Mouse (Mus musculus): ENCODE data around the gene Epha3. TPM values are rescaled to one million over a fixed set of nuclear protein-coding genes. Genes with fewer than 3 reads are reported as not detected.

Gene Epha3
- polyA plus RNA-seq, 1 experiment from 2014 or later = 7.8 TPM

DNA sequence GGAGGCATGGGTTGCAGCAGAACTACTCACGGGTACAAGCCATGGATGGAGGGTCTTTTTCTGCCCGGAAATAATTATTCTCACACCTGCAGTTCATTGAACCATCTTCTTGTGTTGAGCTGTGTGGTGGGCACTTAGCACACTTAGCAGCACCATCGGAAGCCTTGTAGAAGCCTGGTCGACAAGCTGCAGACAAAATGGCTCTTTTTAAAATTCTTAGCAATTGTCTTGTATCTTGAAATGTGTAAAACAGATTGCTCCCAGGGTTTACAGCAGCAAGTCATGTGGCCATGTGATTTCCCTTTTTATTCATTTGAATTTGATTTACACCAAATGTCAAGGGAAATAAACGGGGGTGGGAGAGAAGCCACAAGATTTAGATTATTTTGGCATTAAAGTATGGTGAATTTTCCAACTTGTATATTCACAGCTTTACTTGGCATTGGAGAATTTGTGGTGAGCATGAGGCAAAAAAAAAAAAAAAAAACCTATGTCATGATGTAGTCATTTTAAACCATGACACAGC is 210.5 kb downstream of the Epha3 start:
- Histone ChIP-seq H3K4me1 (replicated peaks) (no peaks in the 10 kb centered on the region; the same call in 1 of the 2 replicates), H3K36me3 (no peaks in the 10 kb centered on the region), H3K9me3 (replicated peaks) (no peaks in the 10 kb centered on the region), H3K27ac (no peak overlapping the region), H3K9ac (no peak overlapping the region), H3K4me3 (no peak overlapping the region), H3K27me3 (no peaks in the 10 kb centered on the region), H3K4me2 (no peak overlapping the region)
- 82% methylated on average over 5 of the region's 5 CpGs for WGBS
- ATAC-seq (replicated peaks; ENCODE audit: insufficient number of reproducible peaks, insufficient read depth, low FRiP score, low read depth) = no peak

DNA sequence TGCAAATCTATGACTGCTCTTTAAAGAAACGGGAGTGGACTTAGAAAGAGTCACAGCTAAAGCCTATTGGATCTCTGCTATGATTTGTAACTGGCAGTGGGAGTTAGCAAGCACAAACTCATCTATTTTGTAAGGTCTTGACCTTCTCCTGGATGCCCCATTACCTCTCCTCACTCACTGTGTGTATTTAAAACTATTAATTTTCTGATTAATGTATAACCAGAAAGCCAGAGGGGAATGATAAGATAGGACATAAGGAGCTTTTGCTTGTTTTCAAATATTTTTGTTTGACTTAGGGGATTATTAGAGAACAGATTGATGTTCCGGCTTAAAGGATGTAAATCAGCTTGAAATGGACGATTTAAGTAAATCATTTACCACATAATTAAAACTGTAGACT is 213.2 kb downstream of the Epha3 start:
- no peak for ATAC-seq (replicated peaks; ENCODE audit: insufficient number of reproducible peaks, insufficient read depth, low FRiP score, low read depth)
- Histone ChIP-seq H3K27me3 (no peaks in the 10 kb centered on the region), H3K4me1 (replicated peaks) (no peaks in the 10 kb centered on the region), H3K4me2 (no peak overlapping the region), H3K27ac (no peak overlapping the region), H3K4me3 (no peak overlapping the region), H3K9ac (no peak overlapping the region), H3K36me3 (no peaks in the 10 kb centered on the region), H3K9me3 (replicated peaks) (no peaks in the 10 kb centered on the region)
- WGBS = 80% methylated on average over 3 of the region's 3 CpGs

DNA sequence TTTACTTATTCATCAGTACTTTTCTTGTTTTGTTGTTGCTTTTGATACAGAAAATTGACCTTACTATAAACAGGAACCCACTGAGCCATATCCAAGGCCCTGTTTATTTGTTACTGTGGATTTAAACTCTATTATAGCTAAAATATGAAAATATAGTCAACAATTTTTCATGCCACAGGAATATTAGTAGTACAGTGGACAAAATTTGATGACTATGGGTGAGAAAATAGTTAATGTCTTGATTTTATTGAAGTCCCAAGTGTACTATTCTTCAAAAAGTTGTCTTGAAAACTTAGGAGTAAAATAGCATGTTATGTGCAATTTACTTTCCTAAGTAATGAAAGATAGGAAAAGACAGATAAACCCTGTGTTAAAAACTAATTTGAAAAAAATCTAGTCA is 217.4 kb downstream of the Epha3 start:
- H3K9ac ChIP-seq = no peak overlapping the region
- H3K4me3 ChIP-seq = no peak overlapping the region
- no peaks in the 10 kb centered on the region for H3K36me3 ChIP-seq
- ATAC-seq (replicated peaks; ENCODE audit: insufficient number of reproducible peaks, insufficient read depth, low FRiP score, low read depth) = no peak
- 0 out of 2 replicates have a peak, but pooled peaks cover 1% of the 10 kb centered on the region for H3K4me1 ChIP-seq (replicated peaks)
- H3K27ac ChIP-seq = no peak overlapping the region
- no peaks in the 10 kb centered on the region for H3K27me3 ChIP-seq
- H3K9me3 ChIP-seq (replicated peaks) = no peaks in the 10 kb centered on the region
- H3K4me2 ChIP-seq = no peak overlapping the region

DNA sequence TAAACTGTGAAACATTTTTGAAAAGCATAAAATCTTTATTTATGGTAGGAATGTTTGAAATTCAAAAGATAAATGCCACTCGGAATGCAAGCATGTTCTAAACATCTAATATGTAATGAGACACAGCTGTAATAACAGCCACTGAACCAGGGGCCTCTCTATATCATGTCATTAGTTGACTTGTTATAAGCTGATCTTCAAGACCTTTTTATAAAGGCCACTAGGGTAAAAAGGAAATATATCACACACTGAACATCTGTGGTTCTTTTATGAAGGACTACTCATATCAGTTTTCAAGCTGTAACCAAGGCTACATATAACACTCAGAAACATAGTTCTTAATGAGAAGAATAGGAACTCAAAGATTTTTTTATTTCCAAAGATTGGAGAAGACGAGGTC is 221.3 kb downstream of the Epha3 start:
- Histone ChIP-seq H3K36me3 (no peaks in the 10 kb centered on the region), H3K9ac (no peak overlapping the region), H3K4me1 (replicated peaks) (peaks cover 11% of the 10 kb centered on the region; the same call in 1 of the 2 replicates), H3K9me3 (replicated peaks) (no peaks in the 10 kb centered on the region), H3K4me2 (no peak overlapping the region), H3K27ac (no peak overlapping the region), H3K27me3 (no peaks in the 10 kb centered on the region), H3K4me3 (no peak overlapping the region)
- ATAC-seq (replicated peaks; ENCODE audit: insufficient number of reproducible peaks, insufficient read depth, low FRiP score, low read depth) = no peak
- 64% methylated on average over 2 of the region's 2 CpGs for WGBS

DNA sequence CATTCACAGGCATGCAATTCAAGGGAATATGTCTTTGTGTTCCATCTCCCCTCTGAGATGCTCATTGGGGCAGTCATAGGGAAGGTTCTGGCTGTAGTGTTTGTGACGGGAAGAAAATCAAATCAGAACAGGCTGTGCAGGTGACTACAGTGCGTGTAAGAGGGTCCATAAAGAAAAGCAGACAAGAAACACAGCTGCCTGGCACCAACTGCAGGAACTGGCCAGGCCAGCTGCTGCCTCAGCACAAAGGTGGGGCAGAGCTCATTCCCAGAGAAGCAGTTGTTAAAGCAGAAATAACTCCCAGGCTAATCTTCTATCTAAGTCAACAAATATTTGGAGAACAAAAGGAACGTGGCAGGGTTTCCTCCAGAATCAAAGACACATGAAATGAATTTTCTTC is 222.4 kb downstream of the Epha3 start:
- WGBS = 53% methylated on average over 3 of the region's 3 CpGs
- Histone ChIP-seq H3K27ac (no peak overlapping the region), H3K4me2 (no peak overlapping the region), H3K36me3 (no peaks in the 10 kb centered on the region), H3K9me3 (replicated peaks) (no peaks in the 10 kb centered on the region), H3K9ac (no peak overlapping the region), H3K27me3 (no peaks in the 10 kb centered on the region), H3K4me1 (replicated peaks) (peaks cover 11% of the 10 kb centered on the region; the same call in 1 of the 2 replicates), H3K4me3 (no peak overlapping the region)
- no peak for ATAC-seq (replicated peaks; ENCODE audit: insufficient number of reproducible peaks, insufficient read depth, low FRiP score, low read depth)

DNA sequence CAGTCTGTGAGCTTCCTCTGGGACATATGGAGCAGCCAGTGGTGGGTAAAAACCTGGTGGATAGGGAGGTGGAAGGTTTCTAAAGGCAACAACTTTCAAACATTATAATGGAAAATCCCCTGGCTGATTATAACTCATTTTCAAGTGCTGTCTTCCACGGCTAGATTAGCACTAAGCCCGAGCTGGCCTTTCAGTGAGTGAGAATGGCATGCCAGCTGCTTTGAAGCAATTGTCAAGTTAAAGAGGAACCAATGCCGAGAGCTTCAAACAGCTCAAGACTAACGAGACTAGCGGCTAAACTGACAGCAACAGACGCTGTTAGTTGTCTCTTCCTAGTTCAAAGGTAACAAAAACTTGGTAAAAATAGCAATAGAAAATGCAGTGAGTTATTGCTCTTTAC is 225.3 kb downstream of the Epha3 start:
- H3K27ac ChIP-seq = no peak overlapping the region
- no peak overlapping the region for H3K4me2 ChIP-seq
- ATAC-seq (replicated peaks; ENCODE audit: insufficient number of reproducible peaks, insufficient read depth, low FRiP score, low read depth) = no peak
- 27% methylated on average over 6 of the region's 6 CpGs for WGBS
- H3K9ac ChIP-seq = no peak overlapping the region
- peaks cover 11% of the 10 kb centered on the region; the same call in 1 of the 2 replicates for H3K4me1 ChIP-seq (replicated peaks)
- no peak overlapping the region for H3K4me3 ChIP-seq
- no peaks in the 10 kb centered on the region for H3K36me3 ChIP-seq
- no peaks in the 10 kb centered on the region for H3K9me3 ChIP-seq (replicated peaks)
- H3K27me3 ChIP-seq = no peaks in the 10 kb centered on the region

DNA sequence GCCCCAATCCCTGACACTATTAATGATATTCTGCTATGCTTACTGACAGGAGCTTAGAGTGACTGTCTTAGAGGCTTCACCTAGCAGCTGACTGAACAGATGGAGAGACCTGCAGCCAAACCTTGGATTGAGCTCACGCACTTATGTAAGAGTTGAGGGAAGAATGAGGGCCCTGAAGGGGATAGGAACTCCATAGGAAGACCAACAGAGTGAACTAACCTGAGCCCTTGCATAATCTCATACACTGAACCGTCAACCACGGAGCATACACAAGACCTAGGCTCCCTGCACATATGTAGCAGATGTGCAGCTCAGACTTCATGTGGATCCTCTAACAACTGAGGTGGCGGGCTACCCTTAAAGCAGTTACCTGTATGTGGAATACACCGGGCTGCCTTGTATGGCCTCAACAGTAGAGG is 230.2 kb downstream of the Epha3 start:
- no peak for ATAC-seq (replicated peaks; ENCODE audit: insufficient number of reproducible peaks, insufficient read depth, low FRiP score, low read depth)
- Histone ChIP-seq H3K36me3 (no peaks in the 10 kb centered on the region), H3K4me2 (no peak overlapping the region), H3K27ac (no peak overlapping the region), H3K9ac (no peak overlapping the region), H3K27me3 (no peaks in the 10 kb centered on the region), H3K4me3 (no peak overlapping the region), H3K9me3 (replicated peaks) (no peaks in the 10 kb centered on the region), H3K4me1 (replicated peaks) (peaks cover 5% of the 10 kb centered on the region; the same call in 1 of the 2 replicates)
- 90% methylated on average over 5 of the region's 5 CpGs for WGBS

DNA sequence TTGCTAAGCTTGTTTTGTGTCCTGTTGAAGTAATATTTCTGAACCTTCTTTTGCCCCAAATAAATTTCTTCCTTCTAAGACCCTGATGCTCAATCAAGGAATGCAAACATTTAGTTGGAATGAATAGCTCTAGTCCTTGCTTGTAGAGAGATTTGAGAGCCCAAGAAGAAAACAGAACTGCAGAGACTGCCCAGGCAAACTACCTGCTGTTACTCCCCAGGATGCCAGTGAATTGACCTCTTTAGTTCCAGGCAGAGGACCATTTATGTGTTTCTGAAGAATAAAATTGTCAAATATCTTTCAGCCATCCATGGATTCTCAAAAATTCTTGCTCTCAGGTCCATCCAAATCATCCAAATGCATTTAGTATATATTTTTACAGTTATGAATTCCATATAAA is 238.7 kb downstream of the Epha3 start:
- no peak overlapping the region for H3K4me3 ChIP-seq
- no peaks in the 10 kb centered on the region for H3K27me3 ChIP-seq
- H3K36me3 ChIP-seq = no peaks in the 10 kb centered on the region
- H3K9ac ChIP-seq = no peak overlapping the region
- ATAC-seq (replicated peaks; ENCODE audit: insufficient number of reproducible peaks, insufficient read depth, low FRiP score, low read depth) = no peak
- peaks cover 5% of the 10 kb centered on the region; the same call in 1 of the 2 replicates for H3K4me1 ChIP-seq (replicated peaks)
- no peaks in the 10 kb centered on the region for H3K9me3 ChIP-seq (replicated peaks)
- no peak overlapping the region for H3K4me2 ChIP-seq
- H3K27ac ChIP-seq = no peak overlapping the region

DNA sequence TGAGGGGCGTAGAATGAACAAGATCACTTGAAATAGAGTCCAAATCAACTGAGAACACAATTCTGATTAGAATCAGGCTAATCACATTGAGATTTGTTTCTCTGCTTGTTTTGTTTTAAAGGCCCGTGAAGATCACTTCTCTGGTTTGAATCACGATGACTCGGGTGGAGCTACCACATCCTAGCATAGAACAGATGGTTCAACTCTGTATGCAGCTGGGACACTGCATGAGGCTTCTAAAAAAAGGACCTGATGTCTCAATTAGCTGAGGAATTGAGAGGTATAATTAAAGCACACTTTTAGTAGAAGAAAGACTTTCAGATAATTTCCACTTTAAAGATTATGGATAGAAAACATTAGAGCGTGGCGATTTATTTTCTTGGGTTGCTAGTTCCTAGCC is 242.1 kb downstream of the Epha3 start:
- H3K36me3 ChIP-seq = no peaks in the 10 kb centered on the region
- no peak overlapping the region for H3K9ac ChIP-seq
- WGBS = 82% methylated on average over 6 of the region's 6 CpGs
- H3K4me2 ChIP-seq = no peak overlapping the region
- no peaks in the 10 kb centered on the region for H3K27me3 ChIP-seq
- H3K4me3 ChIP-seq = no peak overlapping the region
- no peak for ATAC-seq (replicated peaks; ENCODE audit: insufficient number of reproducible peaks, insufficient read depth, low FRiP score, low read depth)
- no peak overlapping the region for H3K27ac ChIP-seq
- H3K9me3 ChIP-seq (replicated peaks) = no peaks in the 10 kb centered on the region
- no peaks in the 10 kb centered on the region for H3K4me1 ChIP-seq (replicated peaks)

DNA sequence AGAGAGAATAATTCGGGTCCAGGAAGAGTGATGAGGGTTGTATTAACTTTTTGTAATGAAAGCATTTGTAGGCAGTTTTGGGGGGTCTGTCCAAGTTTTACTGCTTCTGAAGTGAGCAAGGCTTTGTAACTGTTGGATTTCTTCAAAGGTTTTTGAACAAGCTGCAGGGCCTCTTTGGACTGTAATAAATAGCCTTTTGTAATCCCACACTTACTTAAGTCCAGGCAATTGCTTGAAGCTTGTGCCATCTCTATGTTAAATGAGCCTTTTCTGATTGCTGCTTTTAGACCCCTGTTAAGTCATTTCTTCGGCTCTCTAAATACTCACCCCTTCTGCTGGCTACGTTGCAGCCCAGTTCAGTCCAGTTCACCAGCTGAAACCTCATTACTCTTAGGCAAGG is 248.6 kb downstream of the Epha3 start:
- no peak overlapping the region for H3K27ac ChIP-seq
- no peaks in the 10 kb centered on the region for H3K36me3 ChIP-seq
- H3K27me3 ChIP-seq = no peaks in the 10 kb centered on the region
- WGBS = 66% methylated on average over 3 of the region's 3 CpGs
- no peak overlapping the region for H3K4me3 ChIP-seq
- no peaks in the 10 kb centered on the region for H3K4me1 ChIP-seq (replicated peaks)
- H3K9me3 ChIP-seq (replicated peaks) = no peaks in the 10 kb centered on the region
- ATAC-seq (replicated peaks; ENCODE audit: insufficient number of reproducible peaks, insufficient read depth, low FRiP score, low read depth) = no peak
- no peak overlapping the region for H3K9ac ChIP-seq
- no peak overlapping the region for H3K4me2 ChIP-seq

DNA sequence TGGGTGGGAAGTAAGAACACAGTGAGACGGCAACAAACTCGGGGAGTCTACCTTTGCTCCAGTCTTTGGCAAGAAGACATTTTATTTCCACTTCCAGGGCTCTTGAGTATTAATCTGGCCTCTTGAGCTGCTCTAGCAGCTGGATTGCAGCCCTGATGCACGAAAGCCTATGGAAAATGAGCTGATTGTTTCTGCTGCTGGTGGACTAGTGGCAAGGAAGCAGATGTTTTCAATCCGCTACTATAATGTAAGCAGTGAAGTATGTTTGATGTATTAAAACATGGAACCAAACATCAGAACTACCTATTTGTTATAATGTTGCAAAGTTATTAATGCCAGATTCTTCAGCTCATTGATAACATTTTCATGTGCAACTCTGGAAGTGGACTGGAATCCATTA is 251.0 kb downstream of the Epha3 start:
- 72% methylated on average over 4 of the region's 4 CpGs for WGBS
- Histone ChIP-seq H3K9me3 (replicated peaks) (no peaks in the 10 kb centered on the region), H3K27ac (no peak overlapping the region), H3K36me3 (no peaks in the 10 kb centered on the region), H3K27me3 (no peaks in the 10 kb centered on the region), H3K4me2 (no peak overlapping the region), H3K4me3 (no peak overlapping the region), H3K4me1 (replicated peaks) (no peaks in the 10 kb centered on the region), H3K9ac (no peak overlapping the region)
- no peak for ATAC-seq (replicated peaks; ENCODE audit: insufficient number of reproducible peaks, insufficient read depth, low FRiP score, low read depth)

DNA sequence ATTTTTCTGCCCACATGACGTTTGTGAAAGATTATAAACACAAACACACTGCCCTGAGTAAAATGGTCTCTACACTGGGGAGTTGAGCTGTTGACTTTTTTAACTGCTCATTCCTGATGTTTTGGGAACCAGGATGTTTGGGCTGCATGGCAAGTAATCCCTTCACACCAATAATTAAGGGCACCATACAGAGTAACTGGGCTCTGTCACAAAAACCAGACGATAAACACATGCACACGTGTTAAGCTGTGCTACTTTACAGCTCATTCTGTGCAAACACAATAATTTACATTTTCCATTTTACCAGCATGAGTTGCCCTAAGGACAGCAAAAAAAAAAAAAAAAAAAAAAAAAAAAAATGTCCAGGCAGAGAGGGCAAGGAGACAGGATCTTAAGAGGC is 263.7 kb downstream of the Epha3 start:
- no peak for ATAC-seq (replicated peaks; ENCODE audit: insufficient number of reproducible peaks, insufficient read depth, low FRiP score, low read depth)
- Histone ChIP-seq H3K9me3 (replicated peaks) (no peaks in the 10 kb centered on the region), H3K4me1 (replicated peaks) (no peaks in the 10 kb centered on the region), H3K27me3 (no peaks in the 10 kb centered on the region), H3K36me3 (no peaks in the 10 kb centered on the region), H3K4me3 (no peak overlapping the region), H3K27ac (no peak overlapping the region), H3K4me2 (no peak overlapping the region), H3K9ac (no peak overlapping the region)
- WGBS = 65% methylated on average over 3 of the region's 3 CpGs
